Mouse (Mus musculus) 416B (cell line): ENCODE measurements around the gene Gpr137c.

Source experiments
- DNase-seq: peaks from one replicate; pipeline ENCODE4 v3.0.0; 2011; ENCODE audit warnings: low read depth

The Gpr137c gene

DNA sequence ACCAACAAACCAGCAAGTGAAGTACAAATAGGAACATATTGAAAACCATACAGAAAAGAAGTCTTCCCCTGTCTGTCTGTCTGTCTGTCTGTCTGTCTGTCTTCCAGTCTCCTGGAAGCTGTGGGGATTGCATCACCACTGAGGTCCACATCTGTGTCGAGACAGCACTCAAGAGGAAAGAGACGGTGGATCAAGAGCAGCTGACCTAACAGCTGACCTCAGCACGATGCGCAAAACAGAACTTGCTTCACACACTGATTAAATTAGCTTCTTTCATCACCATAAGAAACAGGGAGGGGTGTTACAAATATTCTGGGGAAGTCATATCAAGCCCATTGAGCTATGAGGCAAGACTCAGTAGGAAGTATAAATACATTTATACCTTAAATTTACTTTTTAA lies 72.1 kb downstream of the Gpr137c start:
- DNase-seq, result peak; percentile 65

DNA sequence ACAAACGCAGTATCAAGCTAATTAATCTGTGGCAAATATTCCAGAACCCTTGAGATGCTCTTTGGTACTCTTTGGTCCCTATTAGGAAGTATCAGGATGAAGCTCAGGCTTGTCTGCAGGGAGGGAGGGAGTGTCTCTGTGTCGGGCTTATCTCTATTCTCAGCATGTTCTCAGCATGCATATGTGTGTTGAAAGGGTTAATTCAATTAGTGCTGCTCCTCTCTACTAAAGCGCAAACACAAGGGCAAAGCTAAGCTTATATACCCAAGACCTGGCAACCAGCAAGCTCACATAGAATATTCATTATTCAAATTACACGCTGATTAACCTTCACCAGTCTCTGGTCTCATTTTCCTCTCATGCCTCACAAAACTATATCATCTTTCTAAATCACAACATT lies 84.4 kb downstream of the Gpr137c start:
- DNase-seq, result no peak

DNA sequence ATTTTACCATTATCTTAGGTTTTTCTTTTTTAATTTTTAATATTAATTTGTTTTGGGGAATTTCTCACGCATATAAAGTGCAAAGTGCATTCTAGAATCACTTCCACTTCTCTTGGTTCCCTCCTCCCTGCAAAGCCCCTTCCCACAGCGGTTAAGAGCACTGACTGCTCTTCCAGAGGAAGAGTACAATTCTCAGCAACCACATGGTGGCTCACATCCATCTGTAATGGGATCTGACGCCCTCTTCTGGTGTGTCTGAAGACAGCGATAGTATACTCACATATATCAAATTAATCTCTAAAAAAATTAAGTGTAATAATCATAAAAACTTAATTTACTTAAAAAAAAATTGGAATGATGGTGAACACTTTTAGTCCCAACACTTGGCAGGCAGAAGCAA lies 84.9 kb downstream of the Gpr137c start:
- no peak for DNase-seq

DNA sequence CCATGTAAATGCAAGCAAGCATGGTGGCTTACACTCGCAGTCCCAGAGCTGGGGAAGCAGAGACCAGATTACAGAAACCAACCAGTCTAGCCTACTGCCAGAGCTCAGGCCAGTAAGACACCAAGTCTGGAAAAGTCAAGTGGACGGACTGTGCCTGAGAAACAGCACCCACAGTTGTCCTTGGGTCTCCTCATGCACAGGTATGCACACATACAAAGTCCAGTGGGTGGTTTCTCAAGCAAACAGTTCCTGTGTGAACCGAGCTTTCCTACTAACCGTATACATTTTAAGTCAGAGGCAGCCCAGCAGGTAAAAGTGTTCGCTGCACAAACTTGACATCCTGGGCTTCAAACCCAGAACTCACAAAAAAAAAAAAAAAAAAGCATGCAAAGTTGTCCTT lies 86.3 kb downstream of the Gpr137c start:
- DNase-seq, result no peak

DNA sequence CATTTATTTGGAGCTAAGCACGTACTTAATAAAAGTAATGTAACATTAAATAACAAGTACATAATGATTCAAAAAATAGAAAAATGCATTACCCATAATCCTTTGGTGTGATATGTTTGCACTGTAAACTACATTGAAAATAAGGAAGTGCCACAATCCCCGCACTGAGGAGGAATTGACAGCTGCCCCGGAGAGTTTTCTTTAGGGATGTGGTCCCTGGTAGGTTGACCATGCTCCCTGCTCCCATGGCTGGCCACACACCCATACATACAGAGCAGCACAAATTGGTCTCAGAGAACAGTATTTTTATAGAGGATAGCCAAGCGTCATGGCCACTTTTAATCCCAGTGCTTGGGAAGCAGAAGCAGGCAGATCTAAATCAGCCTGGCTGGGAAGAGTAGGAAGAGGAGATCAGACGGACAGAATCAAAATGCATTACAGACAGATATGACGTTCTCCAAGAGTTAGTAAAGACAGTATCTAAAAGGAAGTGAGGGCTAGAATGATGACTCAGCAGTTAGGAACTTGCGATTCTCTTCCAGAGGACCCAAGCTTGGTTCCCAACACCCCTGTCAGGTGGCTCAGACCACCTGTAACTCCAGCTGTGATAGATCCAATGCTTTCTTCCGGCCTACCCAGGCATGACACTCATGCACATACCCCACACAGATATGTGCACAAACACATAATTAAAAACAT lies 88.3 kb downstream of the Gpr137c start:
- peak; percentile 42 for DNase-seq

DNA sequence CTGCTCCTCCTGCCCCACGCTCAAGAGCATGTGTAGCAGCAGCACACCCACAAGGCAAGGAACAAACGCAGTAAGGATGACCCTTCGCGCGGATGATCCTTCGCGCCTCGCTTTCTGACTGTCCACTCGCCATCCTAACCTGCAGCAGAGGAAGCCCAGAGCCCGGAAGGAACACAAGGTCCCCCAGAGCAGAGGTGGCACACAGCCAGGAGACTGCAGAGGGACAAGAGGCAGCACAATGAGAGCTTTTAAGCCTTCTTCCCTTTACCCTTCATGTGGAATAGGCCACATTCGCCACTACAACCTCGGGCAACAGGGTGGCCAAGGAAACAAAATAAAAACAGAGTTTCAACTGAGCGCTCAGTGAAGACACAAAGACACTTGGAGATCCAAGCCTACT lies 90.1 kb downstream of the Gpr137c start:
- DNase-seq, result peak; percentile 21

DNA sequence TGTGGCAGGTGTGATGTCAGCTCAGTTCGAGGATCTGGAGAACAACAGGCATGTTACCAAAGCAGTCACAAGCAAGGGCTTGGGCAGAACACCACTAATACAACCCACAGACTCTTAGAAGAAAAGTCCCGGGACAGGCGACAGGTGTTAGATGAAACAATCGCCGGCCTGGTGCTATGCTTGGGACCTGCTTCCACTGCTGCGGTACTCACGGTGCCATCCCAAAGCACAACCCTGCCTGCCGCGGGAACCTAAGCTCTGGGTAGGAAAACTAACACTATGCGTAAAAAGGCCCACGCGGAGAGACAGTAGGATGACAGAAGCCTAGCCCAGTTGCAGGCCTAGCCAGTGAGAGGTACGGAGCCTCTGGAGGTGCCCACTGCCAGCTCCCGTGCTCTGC lies 90.6 kb downstream of the Gpr137c start:
- DNase-seq, result no peak

DNA sequence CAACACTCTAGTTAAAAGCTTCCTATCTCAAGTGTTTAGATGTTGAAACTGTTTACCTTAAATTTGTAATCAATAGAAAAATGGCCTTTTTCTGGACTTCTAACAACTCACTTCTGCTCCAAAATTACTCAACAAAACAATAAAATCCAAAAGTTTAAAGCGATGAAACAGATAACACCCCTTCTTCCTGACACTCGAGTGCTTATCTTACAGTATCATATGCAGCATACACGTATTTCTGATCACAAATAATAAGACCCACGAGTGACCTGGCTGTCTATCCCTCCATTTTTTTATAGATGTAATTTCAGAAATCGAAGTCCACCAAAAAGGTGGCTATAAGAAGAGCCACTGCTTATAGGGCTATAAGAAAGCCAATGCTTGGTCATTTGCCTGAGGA lies 97.4 kb downstream of the Gpr137c start:
- peak; percentile 18 for DNase-seq

DNA sequence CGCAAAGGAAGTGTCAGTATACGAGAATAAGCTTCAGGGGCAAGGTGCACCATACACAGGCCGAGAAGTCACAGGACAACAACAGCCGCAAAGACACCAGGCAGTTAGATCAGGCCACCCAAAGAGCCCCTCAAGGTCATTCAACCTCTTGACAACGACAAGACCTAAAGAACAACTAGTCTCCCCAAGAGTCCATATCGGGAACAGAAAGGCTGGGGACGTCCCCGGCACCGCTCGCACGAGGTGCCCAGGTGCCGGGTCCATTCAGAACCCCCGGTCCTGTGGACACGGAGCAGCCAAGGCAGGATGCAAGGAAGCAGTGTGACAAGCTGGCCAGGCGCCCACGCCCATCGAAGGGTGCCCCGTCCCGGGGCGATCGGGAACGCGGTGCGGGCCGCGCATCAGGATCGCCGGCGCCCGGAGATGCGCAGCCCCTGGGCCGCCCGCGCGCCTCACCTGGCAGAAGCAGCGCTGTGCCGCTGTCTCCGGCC lies 98.4 kb downstream of the Gpr137c start:
- DNase-seq, result peak; percentile 54

DNA sequence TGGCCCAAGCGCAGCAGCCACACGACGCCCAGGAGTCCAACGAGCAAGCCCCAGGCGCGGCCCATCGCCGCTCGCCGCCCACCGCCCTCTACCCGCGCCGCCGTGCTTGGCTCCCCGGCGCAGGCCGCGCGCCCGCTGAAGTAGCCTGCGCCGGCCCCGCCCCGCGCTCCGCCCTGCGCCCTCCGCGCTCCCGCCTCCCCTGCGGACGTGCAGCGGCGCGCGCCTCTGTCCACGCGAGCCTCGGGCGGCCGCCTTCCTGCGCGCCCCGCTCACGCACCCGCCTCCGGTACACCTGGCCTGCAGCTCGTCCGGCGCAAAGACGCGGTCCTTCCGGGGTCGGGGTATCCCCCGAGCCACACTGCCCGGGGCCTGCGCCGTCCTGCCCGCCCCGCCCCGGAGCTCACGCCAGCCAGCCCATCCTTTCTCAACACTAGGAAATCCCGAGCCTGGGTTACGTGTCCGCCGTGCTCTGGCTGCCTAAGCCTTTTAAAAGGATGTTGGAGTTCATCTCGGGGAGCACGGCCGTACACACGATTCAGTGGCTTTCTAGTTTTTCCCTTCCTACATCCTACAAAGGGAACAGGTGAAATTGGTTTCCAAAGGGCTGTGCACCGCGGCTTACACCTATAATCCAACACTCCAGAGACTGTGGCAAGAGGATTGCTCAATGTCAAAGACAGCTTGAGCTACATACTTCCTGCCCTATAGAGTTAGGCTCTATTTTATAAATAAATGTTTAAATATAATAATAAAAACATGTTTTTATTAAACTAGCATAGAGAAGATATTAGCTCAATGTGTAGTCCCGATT lies 99.1 kb downstream of the Gpr137c start, which contains the start of gene Ero1l:
Gene Ero1l (minus strand): TSS at position 346 of the 811 bp plus-strand sequence.
- peak; percentile 86 for DNase-seq

DNA sequence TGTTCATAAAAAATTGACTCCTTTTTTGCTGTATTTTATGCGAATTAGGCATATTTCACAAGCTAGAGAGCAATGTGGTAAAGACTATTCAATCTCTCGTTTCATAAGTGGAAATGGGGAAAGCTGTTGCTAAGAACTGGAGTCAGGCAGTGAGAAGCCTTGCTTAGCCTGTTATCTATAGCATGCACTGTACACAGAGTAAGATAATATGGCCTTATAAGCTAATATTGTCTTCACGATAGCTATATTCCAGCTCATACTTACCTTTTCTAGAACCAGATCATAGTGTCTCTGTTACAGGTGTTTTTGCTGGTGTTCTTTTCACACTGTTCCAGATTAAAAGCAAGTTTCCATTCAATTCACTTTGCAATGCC lies 99.7 kb downstream of the Gpr137c start:
- DNase-seq, result no peak

DNA sequence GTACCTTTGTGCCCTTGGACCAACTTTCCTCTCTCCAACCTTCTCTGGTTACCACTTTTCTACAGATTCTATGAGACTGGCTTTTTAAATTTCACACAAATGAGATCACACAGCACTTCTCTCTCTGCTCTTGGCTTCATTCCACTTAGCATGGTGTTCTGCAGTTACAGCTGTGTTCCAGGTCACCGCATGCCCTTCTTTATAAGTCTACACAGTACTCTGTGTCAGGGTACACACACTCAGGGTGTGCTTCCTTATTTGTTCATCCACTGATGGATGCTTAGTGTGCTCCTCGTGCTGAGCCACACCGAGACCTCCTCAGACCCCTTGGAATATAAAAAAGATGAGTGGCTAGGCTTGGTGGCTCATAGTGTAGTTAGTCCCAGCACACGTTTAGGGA lies 100.6 kb downstream of the Gpr137c start:
- no peak for DNase-seq

DNA sequence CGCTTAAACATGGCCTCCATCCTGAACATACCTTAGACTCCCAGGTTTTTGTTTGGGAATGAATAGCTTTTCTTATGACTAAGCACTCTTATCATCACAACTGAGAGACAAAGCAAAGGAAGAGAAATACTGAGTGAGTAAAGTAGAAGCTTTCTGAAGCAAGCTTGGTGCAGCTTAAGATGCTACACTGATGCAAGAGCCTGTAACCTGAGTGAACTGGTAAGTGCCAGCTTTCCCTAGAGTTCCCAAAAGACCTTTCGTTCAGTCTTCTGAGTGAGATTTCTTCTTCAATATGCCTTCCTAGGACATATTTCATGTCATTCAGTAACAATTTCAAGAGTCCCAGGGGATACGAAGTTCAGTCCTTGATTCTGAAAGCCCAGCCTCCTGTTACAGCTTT lies 101.5 kb downstream of the Gpr137c start:
- DNase-seq, result peak; percentile 50

DNA sequence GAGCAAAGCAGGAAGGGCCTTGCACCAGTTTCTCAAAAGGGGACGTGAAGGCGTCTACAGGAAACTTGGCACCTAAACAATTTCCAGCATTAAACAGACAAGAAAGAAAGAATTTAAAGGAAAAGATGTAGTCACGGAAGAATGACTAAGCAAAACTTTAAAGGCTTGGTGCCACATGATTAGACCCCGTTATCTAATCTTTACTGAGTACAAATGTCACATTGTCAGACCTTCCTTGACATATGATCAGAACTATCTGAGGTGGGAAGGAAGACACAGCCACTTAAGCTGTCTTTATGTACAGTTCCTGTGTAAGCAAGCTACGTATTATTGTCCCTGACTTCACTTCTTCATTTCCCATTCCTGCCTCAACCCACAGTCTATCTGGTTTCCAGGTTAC lies 102.1 kb downstream of the Gpr137c start:
- DNase-seq, result peak; percentile 80

DNA sequence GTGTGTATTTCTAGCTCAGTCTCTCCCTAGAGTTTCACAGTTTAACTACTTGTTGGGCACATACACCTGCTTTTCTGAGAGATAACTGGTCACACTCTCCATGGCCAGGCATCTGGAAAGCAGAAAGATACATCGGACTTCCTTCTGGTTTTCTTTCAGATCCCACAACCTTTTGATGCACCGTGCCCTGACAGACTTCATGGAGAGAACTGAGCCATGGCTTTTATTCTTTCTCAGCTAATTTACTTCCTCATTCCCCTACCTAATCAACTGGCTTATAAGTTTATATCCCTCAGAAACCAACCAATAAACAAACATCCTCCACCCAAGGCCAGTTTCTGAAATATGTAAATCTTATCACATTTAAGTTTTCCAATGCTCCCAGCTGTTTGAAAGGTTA lies 102.9 kb downstream of the Gpr137c start:
- no peak for DNase-seq

DNA sequence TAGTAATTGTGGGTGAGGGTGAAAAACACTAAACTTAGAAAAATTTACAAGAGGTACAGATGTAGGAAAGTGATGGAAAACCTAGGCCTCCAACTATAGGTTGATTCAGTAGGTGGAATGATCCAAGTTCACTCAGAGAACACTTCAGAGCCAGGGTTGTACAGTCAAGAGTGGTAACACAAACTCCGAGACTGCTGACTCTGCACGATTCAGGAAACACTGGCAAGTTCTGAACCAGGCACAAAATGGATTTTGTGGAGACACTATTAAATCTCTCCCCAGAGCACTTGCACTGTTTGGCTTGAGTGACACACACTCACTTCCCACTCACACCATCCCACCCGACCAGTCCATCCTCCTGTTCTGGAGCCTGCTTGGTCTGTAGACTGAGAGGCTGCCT lies 103.8 kb downstream of the Gpr137c start:
- DNase-seq, result no peak

DNA sequence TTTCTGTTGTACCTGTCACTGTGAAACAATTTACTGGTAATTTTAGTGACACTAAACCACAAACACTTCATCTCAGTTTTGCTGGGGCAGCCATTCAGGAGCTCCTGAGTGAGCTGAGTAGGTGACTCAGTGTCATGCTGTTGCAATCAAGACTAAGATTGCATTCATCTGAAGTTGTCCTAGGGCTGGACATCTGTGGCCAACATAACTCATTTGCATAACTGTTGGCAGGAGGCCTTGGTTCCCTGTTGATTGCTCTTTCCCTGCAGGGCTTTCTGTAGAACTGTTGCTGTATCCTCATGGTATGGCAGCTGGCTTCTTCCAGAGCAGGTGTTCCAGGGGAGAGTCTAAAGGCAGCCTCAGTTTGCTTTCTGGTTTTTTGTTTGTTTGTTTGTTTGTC lies 106.0 kb downstream of the Gpr137c start:
- peak; percentile 97 for DNase-seq

DNA sequence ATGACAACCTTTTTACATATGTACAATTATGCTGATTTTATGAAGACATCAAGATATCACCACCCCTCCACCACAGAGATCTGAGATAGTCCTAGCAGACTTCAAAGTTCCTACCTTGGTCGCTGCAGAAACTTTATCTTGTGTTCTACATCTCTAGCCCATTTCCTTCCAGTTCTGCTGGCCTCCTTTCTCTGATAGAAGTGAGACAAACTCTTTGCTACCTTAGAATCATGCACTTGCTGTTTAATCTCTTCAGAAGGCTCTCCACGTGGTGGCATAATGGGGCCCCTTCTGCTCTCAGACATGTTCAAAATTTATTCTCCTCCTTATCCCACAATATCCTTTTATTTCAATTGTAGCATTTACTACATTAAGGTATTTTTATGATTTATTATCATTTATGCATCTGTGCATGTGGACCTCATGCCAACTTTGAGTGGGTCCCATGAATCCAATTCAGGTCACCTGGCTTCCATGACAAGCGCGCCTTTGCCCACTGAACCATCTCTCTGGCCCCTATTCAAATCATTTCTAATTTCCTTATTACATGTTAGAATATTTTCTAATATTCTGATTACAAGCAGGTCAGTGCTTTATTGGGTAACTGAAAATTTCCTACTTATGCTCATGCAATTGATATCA lies 108.7 kb downstream of the Gpr137c start:
- peak; percentile 55 for DNase-seq

DNA sequence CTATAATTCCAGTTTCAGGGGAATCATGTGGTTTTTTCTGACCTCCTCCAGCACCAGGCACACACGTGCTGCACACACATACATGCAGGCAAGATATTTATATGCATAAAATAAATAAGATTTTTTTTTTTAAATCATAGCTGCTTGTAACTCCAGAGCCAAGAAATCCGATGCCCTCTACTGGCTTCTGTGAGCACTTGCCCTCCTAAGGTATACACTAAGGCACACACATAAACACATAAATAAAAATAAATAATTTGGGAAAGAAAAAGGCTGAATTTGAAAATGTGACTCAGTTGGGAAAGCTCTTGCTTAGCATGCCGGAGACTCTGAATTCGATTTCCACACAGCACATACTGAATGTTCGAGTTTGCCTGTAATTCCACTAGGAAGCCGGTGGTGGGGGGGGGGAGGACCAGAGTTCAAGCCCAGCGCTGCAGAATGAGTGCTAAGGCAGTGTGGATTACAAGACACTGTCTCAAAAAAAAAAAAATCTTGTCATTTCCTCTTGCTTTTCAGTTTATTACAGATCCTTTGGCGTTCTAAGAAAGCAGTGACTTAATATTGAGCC lies 109.6 kb downstream of the Gpr137c start:
- DNase-seq, result peak; percentile 82

DNA sequence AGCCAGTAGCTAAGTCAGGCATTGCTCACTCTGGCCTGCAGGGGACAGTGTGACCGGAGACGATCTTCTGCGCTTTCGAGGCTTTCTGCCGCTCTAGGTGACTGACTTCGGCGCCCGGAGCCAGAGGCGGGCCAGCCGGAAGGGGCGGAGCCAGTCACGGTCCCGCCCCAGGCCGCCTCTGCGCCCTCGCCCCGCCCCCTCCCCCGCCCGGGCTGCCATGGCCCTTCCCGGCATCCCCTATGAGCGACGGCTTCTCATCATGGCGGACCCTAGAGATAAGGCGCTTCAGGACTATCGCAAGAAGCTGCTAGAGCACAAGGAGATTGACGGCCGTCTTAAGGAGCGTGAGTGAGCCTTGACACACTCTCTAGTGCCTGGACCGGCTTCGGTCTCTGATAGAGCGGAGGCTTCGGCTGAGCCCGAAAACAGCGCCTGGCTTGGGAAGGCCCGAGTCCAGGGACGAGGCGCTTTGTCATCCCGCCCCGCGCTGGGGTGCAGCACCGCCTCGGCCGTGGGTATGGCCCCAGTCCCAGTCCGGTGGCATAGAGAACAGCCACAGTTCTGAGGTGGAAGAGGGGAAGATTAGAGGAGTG lies 110.2 kb downstream of the Gpr137c start, which contains the start of gene Psmc6:
Gene Psmc6 (plus strand): TSS at position 200 of the 593 bp plus-strand sequence.
- peak; percentile 97 for DNase-seq
